Mouse (Mus musculus) megakaryocyte, embryonic 14.5 days (primary cell): ENCODE measurements around the gene Stk19. TPM values are rescaled to one million over a fixed set of nuclear protein-coding genes. Genes with fewer than 3 reads are reported as not detected.

Experiments
- H3K27me3 ChIP-seq: replicated peaks from 2 replicates; pipeline ENCODE3; 2012; ENCODE audit warnings: inconsistent platforms
- H3K36me3 ChIP-seq: replicated peaks from 2 replicates; pipeline ENCODE3; 2012; ENCODE audit warnings: low read length, inconsistent platforms, mixed read lengths
- H3K4me1 ChIP-seq: 2 replicates; pipeline ENCODE4 v1.6.1; 2012; ENCODE audit warnings: inconsistent platforms
- H3K4me3 ChIP-seq: replicated peaks from 2 replicates; pipeline ENCODE3; 2012; ENCODE audit warnings: moderate library complexity, mild to moderate bottlenecking, inconsistent platforms
- H3K9me3 ChIP-seq: 2 replicates; pipeline ENCODE4 v1.6.1; 2012; ENCODE audit warnings: inconsistent platforms
- FLI1 ChIP-seq: IDR thresholded peaks from 2 replicates; pipeline ENCODE4 v1.6.1; 2012; ENCODE audit warnings: low read length, inconsistent platforms, mixed read lengths
- GATA1 ChIP-seq: IDR thresholded peaks from 3 replicates; pipeline ENCODE4 v1.6.1; 2012; ENCODE audit warnings: mixed read lengths, low read length, inconsistent platforms, borderline replicate concordance
- polyA plus RNA-seq: library from polyadenylated mRNA; stranded (reverse); fragments of >175 nt; gene quantifications from 2 replicates; pipeline ENCODE4 v1.2.3, GENCODE M21; 2012; ENCODE audit warnings: low replicate concordance; ENCODE audit not compliant: insufficient read depth

The Stk19 gene
- polyA plus RNA-seq: 44.3 and 85.0 TPM in 2 replicates

DNA sequence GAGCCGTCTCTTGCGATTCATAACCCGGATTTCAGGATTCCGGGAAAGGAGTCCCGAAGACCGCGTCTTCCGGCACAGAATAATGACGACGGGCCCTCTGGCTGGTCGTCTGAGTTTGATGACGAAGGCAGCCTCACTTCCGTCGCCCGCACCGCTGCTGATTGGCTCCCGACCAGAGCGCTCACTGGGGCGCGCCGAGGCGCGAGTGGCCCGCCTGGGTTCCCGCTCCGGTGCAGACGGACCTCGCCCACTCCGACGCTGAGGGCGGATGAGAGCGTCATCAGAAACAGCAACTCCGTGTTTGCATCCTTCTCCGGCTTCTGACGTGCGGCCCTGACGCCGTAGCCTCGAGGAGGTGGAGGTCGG, at the start of gene Stk19, which contains the start of gene Dxo:
Gene Stk19 (minus strand): TSS at position 90 of the 366 bp plus-strand sequence.
Gene Dxo (plus strand): TSS at position 164 of the 366 bp plus-strand sequence.
- Histone ChIP-seq H3K36me3 (peaks cover 72% of the 10 kb centered on the region), H3K27me3 (no peaks in the 10 kb centered on the region), H3K9me3 (no peaks in the 10 kb centered on the region), H3K4me3 (peak within 1 kb of the TSS; percentile 98), H3K4me1 (peaks cover 36% of the 10 kb centered on the region)
- TF ChIP-seq GATA1 (no peak), FLI1 (no peak; the same call in 1 of the 2 replicates)

DNA sequence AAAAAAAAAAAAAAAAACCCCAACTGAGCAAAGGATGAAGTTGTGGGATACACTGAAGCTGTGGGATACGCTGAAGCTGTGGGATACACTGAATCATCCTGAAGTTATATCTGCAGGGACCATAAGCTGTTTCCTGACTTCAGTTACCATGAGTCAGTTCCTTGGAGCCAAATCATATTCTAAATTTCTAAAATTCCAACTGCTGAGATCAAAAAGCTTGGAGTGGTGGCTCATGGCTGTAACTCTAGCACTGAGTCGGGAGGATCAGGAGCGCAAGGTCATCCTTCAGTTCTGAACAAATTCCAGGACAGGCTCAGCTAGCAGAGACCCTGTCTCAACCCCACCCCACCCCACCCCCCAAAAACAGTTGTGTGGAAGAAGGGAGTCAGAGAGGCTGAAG, 48.9 kb upstream of the Stk19 start:
- Histone ChIP-seq H3K27me3 (no peaks in the 10 kb centered on the region), H3K9me3 (no peaks in the 10 kb centered on the region), H3K4me3 (no peak overlapping the region), H3K36me3 (no peaks in the 10 kb centered on the region), H3K4me1 (peaks cover 81% of the 10 kb centered on the region)
- TF ChIP-seq FLI1: no peak
- no peak for TF ChIP-seq GATA1

DNA sequence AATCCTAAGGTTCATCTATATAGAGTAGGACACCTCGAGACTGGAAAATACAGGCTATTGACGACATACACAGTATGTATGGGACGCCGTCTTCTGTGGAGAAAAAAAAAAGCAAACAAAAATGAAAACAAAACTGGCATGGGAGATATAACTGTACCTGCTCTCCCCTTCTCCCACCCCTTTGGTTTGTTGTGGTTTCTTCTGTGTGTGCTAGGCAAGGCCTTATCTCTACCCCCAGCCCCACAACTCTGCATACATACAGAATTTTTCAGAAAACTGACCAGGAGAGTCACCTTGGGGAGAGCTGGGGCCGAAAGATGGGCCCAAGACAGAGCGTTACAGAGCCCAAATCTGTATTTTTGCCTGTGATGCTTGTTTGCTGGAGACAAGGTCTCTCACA, 48.0 kb upstream of the Stk19 start:
- no peaks in the 10 kb centered on the region for H3K9me3 ChIP-seq
- TF ChIP-seq FLI1 (no peak), GATA1 (no peak)
- H3K36me3 ChIP-seq: no peaks in the 10 kb centered on the region
- H3K4me1 ChIP-seq: peaks cover 83% of the 10 kb centered on the region
- H3K4me3 ChIP-seq: no peak overlapping the region
- no peaks in the 10 kb centered on the region for H3K27me3 ChIP-seq

DNA sequence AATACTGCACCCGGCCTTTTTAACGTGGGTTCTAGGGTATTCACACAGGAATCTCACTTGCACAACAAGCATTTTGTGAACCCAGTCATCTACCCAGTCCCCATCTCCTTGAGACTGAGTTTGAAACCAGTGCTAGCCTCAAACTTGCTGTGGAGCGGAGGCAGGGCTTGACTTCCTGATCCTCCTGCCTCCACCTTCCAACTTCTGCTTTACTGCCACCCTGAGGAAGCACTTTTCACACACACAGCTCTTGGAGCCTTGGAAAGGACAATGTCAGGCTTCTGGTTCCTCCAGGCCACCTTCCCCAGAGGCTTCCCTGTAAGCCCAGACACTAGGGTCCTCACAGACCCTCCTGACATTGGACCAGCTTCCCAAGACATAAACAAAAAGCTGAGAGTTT, 46.6 kb upstream of the Stk19 start:
- Histone ChIP-seq H3K9me3 (no peaks in the 10 kb centered on the region), H3K36me3 (no peaks in the 10 kb centered on the region), H3K4me1 (peaks cover 83% of the 10 kb centered on the region), H3K27me3 (no peaks in the 10 kb centered on the region), H3K4me3 (peak overlapping the region; percentile 50)
- no peak for TF ChIP-seq FLI1
- TF ChIP-seq GATA1: no peak

DNA sequence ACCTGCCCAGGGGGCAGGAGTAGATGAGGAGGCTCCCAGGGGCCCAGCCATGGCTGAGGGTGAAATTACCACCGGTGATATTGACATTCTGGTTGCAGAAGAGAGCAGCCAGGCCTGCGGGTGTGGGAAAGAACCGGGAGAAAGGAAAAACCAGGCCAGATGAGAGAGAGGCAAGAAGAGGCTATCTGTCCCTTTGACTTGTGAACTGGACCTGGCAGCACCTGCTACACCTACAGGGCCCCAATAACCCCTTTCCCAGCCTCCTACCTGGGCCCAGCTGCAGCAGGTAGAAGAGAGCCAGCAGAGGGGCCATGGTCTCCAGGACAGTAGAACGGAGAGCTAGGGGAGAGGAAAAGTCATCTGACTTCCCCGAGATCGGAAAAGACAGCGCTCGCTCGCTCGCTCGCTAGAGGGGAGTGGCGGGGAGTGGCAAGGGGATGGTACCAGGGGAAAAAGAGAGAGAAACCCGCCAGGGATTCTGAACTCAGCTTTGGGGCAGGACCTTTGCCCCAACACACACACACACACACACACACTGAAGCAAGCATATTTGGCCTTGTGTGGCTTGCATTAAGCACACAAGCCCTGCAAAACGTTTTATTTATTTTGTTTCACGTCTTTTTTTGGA, 45.1 kb upstream of the Stk19 start, which contains the start of gene Gm20547:
Gene Gm20547 (minus strand): TSS at position 360 of the 628 bp plus-strand sequence.
- Histone ChIP-seq H3K4me1 (peaks cover 69% of the 10 kb centered on the region), H3K4me3 (no peak within 1 kb of the TSS)

DNA sequence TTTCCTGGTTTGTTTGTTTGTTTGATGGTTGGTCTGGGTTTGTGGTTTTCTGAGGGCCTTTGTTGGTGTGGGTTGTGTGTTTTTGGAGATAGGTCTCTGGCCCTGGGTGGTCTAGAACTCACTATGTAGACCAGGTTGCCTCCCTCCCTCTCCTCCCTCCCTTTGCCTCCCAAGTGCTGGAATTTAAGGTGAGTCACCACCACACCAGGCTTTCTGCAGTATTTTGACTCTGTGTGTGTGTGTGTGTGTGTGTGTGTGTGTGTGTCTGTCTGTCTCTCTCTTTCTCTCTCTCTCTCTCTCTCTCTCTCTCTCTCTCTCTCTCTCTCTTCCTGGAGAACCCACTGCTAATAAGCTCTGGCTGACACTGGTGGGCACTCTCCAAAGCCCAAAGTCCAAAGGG, 44.4 kb upstream of the Stk19 start:
- Histone ChIP-seq H3K4me3 (no peak overlapping the region), H3K36me3 (no peaks in the 10 kb centered on the region), H3K9me3 (no peaks in the 10 kb centered on the region), H3K4me1 (peaks cover 63% of the 10 kb centered on the region), H3K27me3 (peaks cover 3% of the 10 kb centered on the region)
- no peak for TF ChIP-seq GATA1
- TF ChIP-seq FLI1: no peak

More for the DNA sequence above, 45.1 kb upstream of the Stk19 start, which contains the start of gene Gm20547:
- H3K27me3 ChIP-seq: no peaks in the 10 kb centered on the region
- no peak for TF ChIP-seq FLI1
- TF ChIP-seq GATA1: no peak
- no peaks in the 10 kb centered on the region for H3K9me3 ChIP-seq
- H3K36me3 ChIP-seq: no peaks in the 10 kb centered on the region

DNA sequence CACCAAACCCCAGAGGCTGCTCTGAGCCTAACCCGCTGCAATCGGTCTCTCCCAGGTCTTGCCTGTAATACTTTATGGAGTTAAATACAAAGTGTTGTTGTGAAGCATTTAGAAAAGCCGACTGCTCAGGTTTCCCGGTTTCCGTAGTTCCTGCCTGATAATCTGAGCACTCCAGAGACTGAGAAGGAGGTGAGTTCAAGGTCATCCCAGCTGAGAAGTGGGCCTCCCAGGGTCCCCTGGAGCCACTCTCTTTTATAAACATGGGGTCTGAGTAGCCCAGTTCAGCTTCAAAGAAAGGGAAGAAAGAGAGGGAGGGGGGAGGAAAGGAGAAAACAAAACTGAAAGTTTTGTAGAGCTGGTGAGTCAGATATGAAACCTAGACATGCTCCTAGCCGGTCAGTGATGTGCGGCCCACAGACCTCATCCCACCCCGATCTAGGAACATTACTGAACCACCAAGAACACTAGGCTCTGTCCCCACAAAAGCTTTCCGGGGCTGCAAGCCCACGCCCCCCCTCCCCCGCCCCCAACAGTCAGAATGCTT, 42.7 kb upstream of the Stk19 start, which contains the start of gene Zbtb12:
Gene Zbtb12 (plus strand): TSS at position 148 of the 544 bp plus-strand sequence.
- H3K4me3 ChIP-seq: peak within 1 kb of the TSS; percentile 79
- H3K27me3 ChIP-seq: peaks cover 9% of the 10 kb centered on the region

DNA sequence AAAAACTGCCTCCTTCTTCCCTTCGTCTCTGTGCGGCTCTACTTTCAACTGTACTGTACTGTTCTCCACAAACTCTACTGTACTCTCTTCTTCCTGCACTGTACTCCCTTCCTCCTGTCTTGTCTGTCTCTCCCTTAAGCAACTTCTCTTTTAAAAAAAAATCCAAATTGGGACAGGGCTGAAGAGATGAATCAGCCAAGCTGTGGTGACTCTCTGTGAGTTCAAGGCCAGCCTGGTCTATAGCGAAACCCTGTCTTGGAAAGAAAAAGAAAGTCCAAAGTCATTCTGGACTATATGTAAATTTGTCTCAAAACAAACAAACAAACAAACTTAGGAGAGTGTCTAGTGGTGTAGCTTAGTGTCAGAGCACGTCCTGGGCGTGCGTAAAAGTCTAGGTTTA, 37.6 kb upstream of the Stk19 start:
- Histone ChIP-seq H3K4me3 (no peak overlapping the region), H3K9me3 (no peaks in the 10 kb centered on the region), H3K36me3 (no peaks in the 10 kb centered on the region), H3K27me3 (peaks cover 21% of the 10 kb centered on the region), H3K4me1 (peaks cover 4% of the 10 kb centered on the region)
- no peak for TF ChIP-seq FLI1

More for the DNA sequence above, 42.7 kb upstream of the Stk19 start, which contains the start of gene Zbtb12:
- H3K9me3 ChIP-seq: no peaks in the 10 kb centered on the region
- TF ChIP-seq GATA1 (no peak), FLI1 (no peak)
- H3K36me3 ChIP-seq: no peaks in the 10 kb centered on the region
- peaks cover 45% of the 10 kb centered on the region for H3K4me1 ChIP-seq

DNA sequence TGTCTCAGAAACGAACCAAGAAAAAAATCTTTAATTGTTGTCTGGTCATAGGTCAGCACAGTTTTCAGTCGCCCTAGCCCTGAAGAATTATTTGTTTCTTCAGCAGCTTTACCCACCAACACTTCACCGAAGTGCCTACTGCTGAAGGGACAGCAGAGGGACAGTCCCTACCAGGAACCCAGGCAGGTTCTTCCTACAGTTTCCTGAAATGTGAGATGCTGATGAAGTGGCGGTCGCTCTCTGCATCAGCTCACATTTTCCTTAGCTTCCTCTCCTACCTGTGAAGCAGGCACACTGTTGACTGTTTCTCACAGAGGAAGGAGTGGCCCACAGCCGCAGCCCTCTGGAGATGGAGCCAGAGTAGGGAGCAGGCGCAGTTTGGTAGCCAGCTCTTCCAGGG, 29.2 kb upstream of the Stk19 start:
- Histone ChIP-seq H3K36me3 (no peaks in the 10 kb centered on the region), H3K4me3 (no peak overlapping the region), H3K9me3 (no peaks in the 10 kb centered on the region), H3K27me3 (peaks cover 43% of the 10 kb centered on the region), H3K4me1 (peaks cover 9% of the 10 kb centered on the region; the same call in 1 of the 2 replicates)
- TF ChIP-seq GATA1: no peak
- no peak for TF ChIP-seq FLI1

DNA sequence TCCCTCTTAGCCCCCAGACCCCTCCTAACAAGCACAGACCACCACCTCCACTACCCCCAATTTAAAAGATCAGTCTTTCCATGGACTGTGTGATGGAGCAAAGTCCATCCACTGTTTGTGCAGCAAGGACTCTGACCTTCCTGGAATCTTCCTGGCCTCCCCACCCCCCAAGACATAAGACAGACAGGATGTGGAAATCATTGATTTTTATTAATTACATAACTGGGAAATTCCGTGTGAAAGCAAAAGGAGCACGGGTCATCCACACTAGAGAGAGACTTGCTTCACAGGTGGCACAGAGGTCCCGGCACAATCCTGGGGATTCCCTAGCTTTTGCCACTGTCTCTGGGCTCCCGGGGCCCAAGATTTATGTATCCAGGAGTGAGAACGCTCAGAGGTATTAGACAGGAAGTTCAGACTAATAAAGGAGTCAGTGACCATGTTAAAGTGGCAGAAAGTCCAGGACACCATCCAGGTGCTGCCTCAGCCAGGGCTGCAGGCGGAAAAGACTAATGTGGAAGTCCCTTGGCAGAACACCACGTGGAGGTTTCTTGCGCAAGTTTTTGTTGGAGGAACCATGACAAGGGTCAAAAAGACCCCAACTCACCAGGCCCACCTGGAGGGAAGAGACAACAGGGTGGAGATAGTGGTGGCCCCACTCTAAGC, 25.8 kb upstream of the Stk19 start, which contains the start of gene Cfb:
Gene Cfb (minus strand): TSS at position 103 of the 666 bp plus-strand sequence.
- Histone ChIP-seq H3K4me1 (peaks cover 39% of the 10 kb centered on the region), H3K4me3 (no peak within 1 kb of the TSS), H3K36me3 (peaks cover 9% of the 10 kb centered on the region), H3K9me3 (no peaks in the 10 kb centered on the region), H3K27me3 (peaks cover 51% of the 10 kb centered on the region)
- no peak for TF ChIP-seq FLI1
- no peak for TF ChIP-seq GATA1
